Mouse (Mus musculus) lung, postnatal 14 days (tissue): ENCODE measurements at regions not wholly inside any gene's neighbourhood (a gene's known extent, or its start where the extent isn't known, plus 50 kb on each side); places are given as distances from the start of the nearest gene placed in this dataset.

Experiments used
- DNase-seq: peaks from one replicate; pipeline ENCODE4 v3.0.0; 2021

DNA sequence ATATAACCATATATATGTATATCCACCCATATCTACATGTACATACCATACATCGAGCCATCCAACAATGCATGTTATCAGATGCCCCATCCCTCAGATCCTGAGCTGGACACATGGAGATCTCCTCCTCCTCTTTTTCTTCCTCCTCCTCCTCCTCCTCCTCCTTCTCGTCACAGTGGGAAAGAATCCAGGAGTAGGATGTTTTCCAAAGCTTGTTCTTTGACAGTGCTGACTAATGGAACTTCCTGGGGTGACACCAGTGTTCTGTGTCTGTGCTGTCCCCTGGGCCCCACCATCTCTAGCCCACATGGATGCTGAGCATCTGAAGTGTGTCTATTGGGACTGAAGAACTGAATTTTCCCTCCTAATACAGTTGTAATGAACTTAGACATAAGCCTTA, 60.0 kb upstream of the Thy1 start:
- DNase-seq = no peak

DNA sequence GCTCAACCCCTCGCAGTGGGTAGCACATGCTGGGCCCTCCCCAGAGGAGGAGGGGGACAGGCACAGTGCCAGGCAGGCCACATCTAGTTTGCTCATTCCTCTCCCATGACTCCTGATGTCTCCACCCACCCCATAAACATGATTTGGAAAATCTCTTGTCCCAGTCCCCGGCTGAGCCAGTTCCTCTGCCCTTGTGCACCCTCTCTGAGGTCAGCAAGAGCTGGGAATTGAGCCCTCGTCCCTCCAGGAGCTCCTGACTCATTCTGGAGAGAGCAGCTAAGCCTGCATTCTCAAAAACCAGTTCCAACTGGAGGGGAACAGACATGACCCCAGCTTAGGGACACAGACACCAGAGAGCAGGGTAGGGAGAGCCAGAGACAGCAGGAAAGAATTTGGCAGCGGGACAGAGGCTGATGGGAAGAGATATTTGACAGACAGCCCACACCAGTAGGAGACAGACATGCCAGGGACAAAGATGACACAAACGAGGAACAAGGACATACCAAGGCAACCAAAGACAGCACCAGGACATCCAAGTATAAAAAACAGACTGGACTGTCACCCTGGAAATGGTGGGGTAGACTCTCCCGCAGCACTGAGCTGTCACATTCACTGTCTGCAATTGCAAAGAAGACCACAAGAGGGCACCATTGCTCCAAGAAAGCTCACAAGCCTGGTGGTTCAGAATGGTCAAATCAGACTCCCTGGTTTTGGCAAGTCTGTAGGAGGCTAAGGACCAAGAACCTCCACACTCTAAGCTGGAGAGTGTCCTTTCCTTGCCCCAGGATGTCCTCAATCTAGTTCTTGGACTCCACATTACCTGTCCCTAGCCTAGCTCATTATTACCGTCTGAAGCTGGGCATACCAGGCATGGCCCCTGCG, 58.8 kb upstream of the Thy1 start:
- peak; percentile 88 for DNase-seq

DNA sequence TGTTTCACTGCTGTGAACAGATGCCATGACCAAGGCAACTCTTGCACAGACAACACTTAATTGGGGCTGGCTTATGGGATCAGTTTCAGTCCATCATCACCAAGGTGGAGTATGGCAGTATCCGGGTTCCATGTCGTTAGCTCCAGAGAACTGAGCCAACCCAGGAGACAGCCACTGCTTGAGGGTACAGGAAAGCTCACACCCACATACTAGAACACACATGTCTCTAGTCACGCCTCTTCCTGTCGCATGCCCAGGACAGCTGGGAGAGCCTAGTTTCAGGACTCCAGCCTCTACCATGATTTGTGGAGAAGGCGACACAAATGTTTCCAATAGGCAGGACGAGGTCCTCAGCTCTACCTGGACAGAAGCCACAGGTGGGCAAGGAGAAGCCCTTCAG, 55.2 kb upstream of the Thy1 start:
- no peak for DNase-seq

DNA sequence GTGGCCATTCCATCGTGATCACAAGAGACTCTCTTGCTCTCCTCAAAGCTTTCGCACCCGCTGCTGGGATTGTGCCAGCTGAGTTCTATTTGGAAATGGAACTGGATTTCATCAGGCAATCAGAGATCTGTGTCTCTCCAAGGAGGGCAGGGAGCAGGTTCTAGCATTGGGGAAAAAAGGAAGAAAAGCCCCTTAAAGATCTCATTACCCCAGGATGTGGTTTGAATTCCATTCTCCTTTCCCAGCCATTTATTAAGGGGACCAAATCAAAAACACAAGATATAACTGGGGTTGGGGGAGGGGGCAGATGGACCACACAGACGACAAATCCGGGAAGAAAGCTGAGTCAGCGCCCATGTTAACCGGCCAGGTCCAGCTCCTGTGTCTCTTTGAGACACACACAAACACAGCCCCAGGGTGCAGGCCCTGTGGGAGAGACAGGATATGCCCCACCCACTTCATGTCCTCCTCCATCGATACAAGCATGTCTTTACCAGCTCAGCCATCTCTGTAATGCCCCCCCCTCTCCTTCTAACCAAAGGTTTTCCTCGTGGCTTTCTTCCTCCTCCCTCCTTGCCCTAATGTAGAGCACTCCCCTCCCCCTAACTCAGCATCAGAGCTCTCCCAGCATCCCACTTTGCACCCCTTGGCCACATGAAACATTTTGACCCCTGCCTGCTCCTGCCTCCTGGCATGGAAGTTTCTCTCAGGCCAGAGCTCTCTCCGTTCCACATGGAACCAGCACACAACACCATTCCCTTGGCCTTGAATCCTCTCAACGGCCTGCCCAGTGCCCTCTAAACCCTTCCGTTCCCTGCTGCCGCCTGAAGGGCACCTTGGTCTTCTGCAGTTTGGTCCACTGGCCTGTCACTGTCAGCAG, 54.0 kb upstream of the Thy1 start:
- peak; percentile 53 for DNase-seq

DNA sequence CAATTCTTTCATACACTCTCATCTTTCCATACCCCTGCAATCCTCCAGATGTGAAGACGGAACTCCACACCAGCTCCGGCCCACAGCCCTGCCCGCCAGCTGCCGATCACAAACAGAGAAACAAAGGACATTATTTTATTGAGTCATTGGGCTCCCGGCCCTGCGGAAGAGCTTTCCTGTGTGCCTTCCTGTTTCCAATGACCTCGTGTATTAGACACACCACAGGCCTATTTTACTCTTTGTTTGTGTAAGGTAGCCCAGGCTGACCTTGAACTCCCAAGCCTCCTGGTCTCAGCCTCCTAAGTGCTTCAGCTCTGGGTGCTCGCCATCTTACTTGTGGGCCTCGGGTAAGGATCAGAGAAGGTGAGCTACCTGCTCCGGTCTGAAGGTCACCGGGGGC, 53.1 kb upstream of the Thy1 start:
- no peak for DNase-seq

DNA sequence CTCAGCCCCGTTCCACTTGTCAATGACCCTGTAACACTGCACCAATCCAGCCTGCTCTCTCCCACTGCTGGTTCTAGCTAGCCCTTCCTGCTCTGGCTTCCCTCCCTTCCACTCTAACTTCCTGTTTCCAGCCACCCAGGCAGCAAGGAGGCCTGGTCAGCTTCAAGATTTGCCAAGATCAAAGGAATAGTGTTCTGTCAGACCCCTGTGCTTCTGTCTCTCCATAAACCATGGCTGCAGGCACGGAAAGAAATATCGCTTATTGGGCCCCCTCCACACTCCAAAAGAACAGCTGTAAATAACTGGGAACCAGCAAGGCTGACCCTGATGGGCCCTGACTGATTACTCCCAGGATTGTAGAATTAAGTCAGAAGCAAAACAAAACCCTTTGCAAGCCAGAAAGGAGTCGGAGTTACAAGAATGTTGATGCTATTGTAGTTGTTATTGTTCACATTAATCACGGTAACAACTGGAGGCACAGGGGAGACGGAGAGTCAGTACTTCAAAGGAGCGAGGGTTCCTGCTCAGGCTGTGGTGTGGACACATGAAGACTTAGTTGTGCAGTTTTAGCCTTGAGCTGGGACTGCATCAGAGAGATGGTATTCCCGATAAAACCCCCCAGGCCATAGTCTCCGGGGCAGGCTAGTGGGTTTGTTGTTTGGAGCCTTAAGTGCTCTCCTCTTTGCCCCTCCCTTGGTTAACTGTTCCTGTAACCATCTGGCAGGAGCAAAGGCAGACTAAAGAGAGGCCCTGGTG, 49.8 kb upstream of the Thy1 start:
- DNase-seq = no peak
